Mouse (Mus musculus): ENCODE results near the gene Bin2.
A peak's percentile ranks its signal among the peaks of the same experiment; 100 is the strongest.
"Not testable (repeated sequence)": the region's sequence is repeated elsewhere in the genome, so short reads cannot be mapped to it uniquely, and the experiment has no call there.

Bin2 gene

GRCm38 (mm10) chr15:100628797-100629196 is 40.6 kb downstream of the Bin2 start:
- peak overlapping the region; percentile 48 for H3K4me3 ChIP-seq (replicated peaks; ENCODE audit: low read length)
- no peaks in the 10 kb centered on the region for H3K27me3 ChIP-seq (ENCODE audit: insufficient read depth, low read length)

DNA sequence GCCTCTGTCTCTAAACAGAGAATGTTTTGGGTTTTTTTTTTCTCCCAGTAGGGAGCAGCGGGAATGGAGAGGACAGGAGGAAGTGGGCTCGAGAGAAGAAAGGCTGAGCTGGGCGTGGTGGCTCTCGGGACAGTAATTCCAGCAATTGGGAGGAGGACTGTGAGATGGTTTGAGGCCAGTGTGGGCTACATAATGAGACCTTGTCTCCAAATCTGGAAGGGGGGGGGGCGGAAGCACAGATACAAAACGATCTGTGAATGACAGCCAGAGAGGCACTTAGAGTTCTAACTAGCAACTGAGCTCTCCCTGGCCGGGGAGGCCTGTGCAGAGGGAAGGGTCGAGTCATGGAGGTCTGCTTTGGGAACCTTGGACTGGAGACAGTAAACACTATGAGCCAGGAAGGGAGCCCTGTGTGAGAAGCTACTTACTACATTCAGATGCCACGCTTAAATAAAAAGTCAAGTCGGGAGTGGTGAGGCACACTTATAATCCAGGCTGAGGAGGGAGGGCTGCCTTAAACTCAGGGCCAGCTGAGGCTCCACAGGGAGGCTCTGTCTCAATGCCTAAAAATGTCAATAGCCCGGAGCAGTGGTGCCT is 41.5 kb downstream of the Bin2 start:
- peaks cover 57% of the 10 kb centered on the region for H3K36me3 ChIP-seq (ENCODE audit: insufficient read depth, low read length)
- peaks cover 95% of the 10 kb centered on the region for H3K4me1 ChIP-seq (replicated peaks; ENCODE audit: low read depth, low read length)
- H3K4me3 ChIP-seq (replicated peaks; ENCODE audit: low read length), result peak overlapping the region; percentile 62
- H3K27me3 ChIP-seq (ENCODE audit: insufficient read depth, low read length), result no peaks in the 10 kb centered on the region
- TF ChIP-seq NANOG (IDR thresholded peaks at IDR 0.05; ENCODE audit: borderline replicate concordance, low read length) (no peak), POU5F1 (IDR thresholded peaks at IDR 0.05; ENCODE audit: borderline replicate concordance, low read length) (no peak), CTCF (conservative IDR thresholded peaks at IDR 0.05; ENCODE audit: low read length) (no peak)
- no peaks in the 10 kb centered on the region for H3K9me3 ChIP-seq (ENCODE audit: low read length)

More at GRCm38 (mm10) chr15:100628797-100629196, 40.6 kb downstream of the Bin2 start:
- no peaks in the 10 kb centered on the region for H3K9me3 ChIP-seq (ENCODE audit: low read length)
- TF ChIP-seq NANOG (IDR thresholded peaks at IDR 0.05; ENCODE audit: borderline replicate concordance, low read length) (no peak), POU5F1 (IDR thresholded peaks at IDR 0.05; ENCODE audit: borderline replicate concordance, low read length) (no peak), CTCF (conservative IDR thresholded peaks at IDR 0.05; ENCODE audit: low read length) (no peak)
- peaks cover 57% of the 10 kb centered on the region for H3K36me3 ChIP-seq (ENCODE audit: insufficient read depth, low read length)
- H3K4me1 ChIP-seq (replicated peaks; ENCODE audit: low read depth, low read length), result peaks cover 95% of the 10 kb centered on the region

DNA sequence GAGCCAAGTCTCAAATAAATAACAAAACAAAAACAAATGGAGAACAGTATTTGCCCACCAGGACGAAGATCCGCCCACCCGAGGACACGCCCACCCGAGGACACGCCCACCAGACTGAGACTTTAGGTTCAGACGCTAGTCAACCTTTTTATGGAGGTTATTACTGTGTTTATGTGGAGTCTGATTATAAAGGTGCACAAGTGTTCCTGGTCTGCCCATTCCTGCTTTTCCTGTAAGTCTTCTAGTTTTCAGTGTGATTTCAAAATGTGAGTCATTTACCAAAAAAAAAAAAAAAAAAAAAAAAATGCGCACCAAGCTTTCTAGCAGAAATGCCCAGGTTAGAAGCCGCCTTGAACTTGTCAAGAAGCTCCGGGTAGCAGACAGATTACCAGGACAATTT is 42.1 kb downstream of the Bin2 start:
- H3K27me3 ChIP-seq (ENCODE audit: insufficient read depth, low read length), result no peaks in the 10 kb centered on the region
- peak overlapping the region; percentile 62 for H3K4me3 ChIP-seq (replicated peaks; ENCODE audit: low read length)
- no peak for TF ChIP-seq POU5F1 (IDR thresholded peaks at IDR 0.05; ENCODE audit: borderline replicate concordance, low read length)
- TF ChIP-seq NANOG (IDR thresholded peaks at IDR 0.05; ENCODE audit: borderline replicate concordance, low read length), result no peak
- TF ChIP-seq CTCF (conservative IDR thresholded peaks at IDR 0.05; ENCODE audit: low read length), result no peak
- H3K4me1 ChIP-seq (replicated peaks; ENCODE audit: low read depth, low read length), result peaks cover 95% of the 10 kb centered on the region
- H3K36me3 ChIP-seq (ENCODE audit: insufficient read depth, low read length), result peaks cover 57% of the 10 kb centered on the region
- no peaks in the 10 kb centered on the region for H3K9me3 ChIP-seq (ENCODE audit: low read length)

GRCm38 (mm10) chr15:100624435-100624834 is 44.9 kb downstream of the Bin2 start:
- peaks cover 88% of the 10 kb centered on the region for H3K4me1 ChIP-seq (replicated peaks; ENCODE audit: low read depth, low read length)
- no peaks in the 10 kb centered on the region for H3K27me3 ChIP-seq (ENCODE audit: insufficient read depth, low read length)
- peaks cover 61% of the 10 kb centered on the region for H3K36me3 ChIP-seq (ENCODE audit: insufficient read depth, low read length)
- TF ChIP-seq CTCF (conservative IDR thresholded peaks at IDR 0.05; ENCODE audit: low read length), result no peak
- TF ChIP-seq NANOG (IDR thresholded peaks at IDR 0.05; ENCODE audit: borderline replicate concordance, low read length), result no peak
- TF ChIP-seq POU5F1 (IDR thresholded peaks at IDR 0.05; ENCODE audit: borderline replicate concordance, low read length), result no peak
- H3K4me3 ChIP-seq (replicated peaks; ENCODE audit: low read length), result 0 out of 2 replicates have a peak overlapping the region, but pooled peaks have one; percentile 11
- H3K9me3 ChIP-seq (ENCODE audit: low read length), result no peaks in the 10 kb centered on the region

GRCm38 (mm10) chr15:100623754-100624153 is 45.6 kb downstream of the Bin2 start:
- no peaks in the 10 kb centered on the region for H3K27me3 ChIP-seq (ENCODE audit: insufficient read depth, low read length)
- H3K36me3 ChIP-seq (ENCODE audit: insufficient read depth, low read length), result peaks cover 68% of the 10 kb centered on the region
- H3K4me1 ChIP-seq (replicated peaks; ENCODE audit: low read depth, low read length), result peaks cover 88% of the 10 kb centered on the region
- H3K9me3 ChIP-seq (ENCODE audit: low read length), result no peaks in the 10 kb centered on the region
- no peak for TF ChIP-seq NANOG (IDR thresholded peaks at IDR 0.05; ENCODE audit: borderline replicate concordance, low read length)
- TF ChIP-seq POU5F1 (IDR thresholded peaks at IDR 0.05; ENCODE audit: borderline replicate concordance, low read length), result no peak
- no peak overlapping the region for H3K4me3 ChIP-seq (replicated peaks; ENCODE audit: low read length)

DNA sequence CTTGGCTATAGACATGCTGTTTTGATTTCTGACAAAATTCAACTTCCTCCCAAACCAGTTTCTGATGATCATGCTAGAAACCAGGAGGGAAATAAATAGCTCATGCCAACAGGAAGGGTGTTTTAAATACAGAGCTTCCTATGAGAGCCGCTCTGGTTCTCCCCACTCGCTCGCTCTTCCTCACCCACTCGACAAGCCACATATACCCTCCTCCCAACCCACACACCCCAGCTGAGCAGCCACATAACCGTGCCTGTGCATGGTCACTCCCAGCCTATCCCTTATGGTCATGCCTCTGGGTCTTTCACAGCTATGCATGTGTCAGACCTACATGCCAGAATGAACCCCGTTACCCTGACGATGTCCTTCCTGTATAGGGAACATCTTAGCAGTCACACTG is 47.2 kb downstream of the Bin2 start:
- no peak overlapping the region for H3K4me3 ChIP-seq (replicated peaks; ENCODE audit: low read length)
- H3K9me3 ChIP-seq (ENCODE audit: low read length), result no peaks in the 10 kb centered on the region
- no peaks in the 10 kb centered on the region for H3K27me3 ChIP-seq (ENCODE audit: insufficient read depth, low read length)
- TF ChIP-seq POU5F1 (IDR thresholded peaks at IDR 0.05; ENCODE audit: borderline replicate concordance, low read length), result no peak
- TF ChIP-seq CTCF (conservative IDR thresholded peaks at IDR 0.05; ENCODE audit: low read length), result no peak
- TF ChIP-seq NANOG (IDR thresholded peaks at IDR 0.05; ENCODE audit: borderline replicate concordance, low read length), result no peak
- H3K4me1 ChIP-seq (replicated peaks; ENCODE audit: low read depth, low read length), result peaks cover 88% of the 10 kb centered on the region
- H3K36me3 ChIP-seq (ENCODE audit: insufficient read depth, low read length), result peaks cover 83% of the 10 kb centered on the region

DNA sequence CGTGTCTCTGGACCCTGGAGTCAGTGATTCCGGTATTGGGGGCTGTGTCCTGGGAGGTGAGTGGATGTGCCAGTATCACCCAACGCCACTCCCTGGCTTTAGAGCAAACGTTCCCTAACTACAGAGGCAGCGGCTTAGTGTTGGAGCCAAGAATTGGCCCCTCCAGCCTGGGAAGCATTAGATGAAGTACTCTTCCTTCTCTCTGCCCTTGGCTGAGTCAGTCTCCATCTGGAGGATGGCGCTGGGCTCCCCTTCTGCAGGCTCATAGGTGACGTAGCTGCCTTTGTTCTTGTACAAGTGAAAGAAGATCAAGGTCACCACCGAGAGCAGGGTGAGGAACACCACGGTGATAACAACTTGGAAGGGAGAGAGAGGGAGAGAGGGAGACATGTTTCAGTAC is 47.7 kb downstream of the Bin2 start:
- H3K4me1 ChIP-seq (replicated peaks; ENCODE audit: low read depth, low read length), result peaks cover 88% of the 10 kb centered on the region
- H3K27me3 ChIP-seq (ENCODE audit: insufficient read depth, low read length); H3K4me3 ChIP-seq (replicated peaks; ENCODE audit: low read length); H3K9me3 ChIP-seq (ENCODE audit: low read length): not testable (repeated sequence)
- peaks cover 88% of the 10 kb centered on the region for H3K36me3 ChIP-seq (ENCODE audit: insufficient read depth, low read length)

DNA sequence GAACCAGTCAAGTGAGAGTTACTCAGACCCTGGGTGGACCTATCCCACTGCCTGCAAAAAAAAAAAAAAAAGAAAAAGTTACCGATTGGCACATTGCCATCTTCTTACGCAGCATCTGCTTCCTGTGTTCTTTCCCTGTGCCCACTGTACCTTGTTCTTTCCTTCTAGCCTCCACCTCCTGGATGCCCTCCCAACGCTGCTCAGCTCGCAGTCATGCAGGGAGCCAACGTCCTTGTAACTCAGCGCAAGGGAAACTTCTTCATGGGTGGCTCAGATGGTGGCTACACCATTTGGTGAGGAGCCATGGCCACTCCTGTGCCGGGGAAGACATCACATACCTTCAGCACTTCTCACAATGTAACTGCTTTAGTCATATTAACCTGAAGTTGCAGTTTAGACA is 50.2 kb downstream of the Bin2 start:
- Histone ChIP-seq H3K4me3 (replicated peaks; ENCODE audit: low read length) (no peak overlapping the region), H3K36me3 (ENCODE audit: insufficient read depth, low read length) (peaks cover 75% of the 10 kb centered on the region), H3K4me1 (replicated peaks; ENCODE audit: low read depth, low read length) (peaks cover 74% of the 10 kb centered on the region), H3K27me3 (ENCODE audit: insufficient read depth, low read length) (no peaks in the 10 kb centered on the region), H3K9me3 (ENCODE audit: low read length) (no peaks in the 10 kb centered on the region)
- no peak for TF ChIP-seq CTCF (conservative IDR thresholded peaks at IDR 0.05; ENCODE audit: low read length)
- TF ChIP-seq NANOG (IDR thresholded peaks at IDR 0.05; ENCODE audit: borderline replicate concordance, low read length), result no peak
- no peak for TF ChIP-seq POU5F1 (IDR thresholded peaks at IDR 0.05; ENCODE audit: borderline replicate concordance, low read length)

- peaks cover 48% of the 10 kb centered on the region for H3K36me3 ChIP-seq (ENCODE audit: insufficient read depth, low read length)
- TF ChIP-seq CTCF (conservative IDR thresholded peaks at IDR 0.05; ENCODE audit: low read length) (no peak), NANOG (IDR thresholded peaks at IDR 0.05; ENCODE audit: borderline replicate concordance, low read length) (no peak), POU5F1 (IDR thresholded peaks at IDR 0.05; ENCODE audit: borderline replicate concordance, low read length) (no peak)
- H3K9me3 ChIP-seq (ENCODE audit: low read length), result no peaks in the 10 kb centered on the region
- peak overlapping the region; percentile 97 for H3K4me3 ChIP-seq (replicated peaks; ENCODE audit: low read length)
- peaks cover 53% of the 10 kb centered on the region for H3K4me1 ChIP-seq (replicated peaks; ENCODE audit: low read depth, low read length)
- no peaks in the 10 kb centered on the region for H3K27me3 ChIP-seq (ENCODE audit: insufficient read depth, low read length)
These were observed 53.1 kb downstream of the Bin2 start for GRCm38 (mm10) chr15:100616221-100616620.

Measured in E14TG2a.4 (cell line).